Mouse (Mus musculus) ES-Bruce4 (cell line): ENCODE measurements at regions not wholly inside any gene's neighbourhood (a gene's known extent, or its start where the extent isn't known, plus 50 kb on each side); places are given as distances from the start of the nearest gene placed in this dataset.

ENCODE experiments used
- H3K27ac ChIP-seq: 2 replicates; pipeline ENCODE4 v1.5.1; 2012; ENCODE audit warnings: low read length, inconsistent platforms; ENCODE audit not compliant: insufficient read depth
- H3K27me3 ChIP-seq: 2 replicates; pipeline ENCODE4 v1.6.1; 2012; ENCODE audit warnings: mild to moderate bottlenecking, low read length, inconsistent platforms; ENCODE audit not compliant: control insufficient read depth, poor library complexity, insufficient read depth, severe bottlenecking
- H3K36me3 ChIP-seq: 2 replicates; pipeline ENCODE4 v1.6.1; 2012; ENCODE audit warnings: inconsistent platforms, mild to moderate bottlenecking, low read length, moderate library complexity; ENCODE audit not compliant: control insufficient read depth, poor library complexity, insufficient read depth, severe bottlenecking
- H3K4me1 ChIP-seq: one replicate; pipeline ENCODE4 v1.8.1; 2011; ENCODE audit warnings: low read length; ENCODE audit not compliant: control insufficient read depth, insufficient read depth
- H3K4me3 ChIP-seq: 2 replicates; pipeline ENCODE4 v1.5.1; 2011; ENCODE audit warnings: low read depth, mild to moderate bottlenecking, low read length
- H3K9ac ChIP-seq: 2 replicates; pipeline ENCODE4 v1.6.1; 2012; ENCODE audit warnings: low read depth, mild to moderate bottlenecking, inconsistent platforms; ENCODE audit not compliant: poor library complexity, severe bottlenecking
- H3K9me3 ChIP-seq: replicated peaks from 2 replicates; pipeline ENCODE4 v1.6.1; 2012; ENCODE audit warnings: mild to moderate bottlenecking, low read length, inconsistent platforms; ENCODE audit not compliant: control insufficient read depth, poor library complexity, insufficient read depth, severe bottlenecking
- CTCF ChIP-seq: IDR thresholded peaks from one replicate; pipeline ENCODE4 v1.8.1; 2011; ENCODE audit warnings: low read depth, low read length
- EP300 ChIP-seq: IDR thresholded peaks from 2 replicates; pipeline ENCODE4 v1.6.1; 2011; ENCODE audit warnings: low read depth, low read length; ENCODE audit not compliant: insufficient read depth
- POLR2A ChIP-seq: IDR thresholded peaks from one replicate; pipeline ENCODE4 v1.8.1; 2011; ENCODE audit warnings: low read length; ENCODE audit not compliant: insufficient read depth

DNA sequence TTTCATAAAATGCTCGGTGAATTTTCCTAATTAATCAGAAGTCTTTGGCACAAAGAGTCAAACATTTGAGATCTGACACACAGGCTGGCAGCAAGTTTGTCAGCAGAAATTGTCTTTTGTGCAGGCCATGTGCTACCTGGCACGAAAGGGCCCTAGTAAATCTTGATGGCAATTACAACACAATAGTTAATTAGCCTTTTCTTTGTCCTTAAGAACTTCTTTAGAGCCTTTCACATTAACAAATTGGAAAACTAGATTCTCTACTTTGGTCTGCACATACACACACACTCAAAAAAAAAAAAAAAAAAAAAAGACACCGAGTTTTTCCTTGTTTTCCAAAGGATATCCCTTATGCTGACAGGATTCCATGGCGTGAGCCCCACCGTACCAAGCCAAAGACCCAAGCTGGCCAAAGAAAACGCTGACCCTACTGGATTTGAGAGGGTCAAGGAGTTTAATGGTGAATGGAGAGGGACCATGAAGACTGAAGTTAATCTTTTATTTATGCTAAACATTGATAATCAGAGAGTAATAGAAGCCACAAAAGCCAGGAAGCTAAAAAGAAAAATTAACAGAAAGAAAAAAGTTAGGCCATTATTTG, 113.2 kb upstream of the Tll1 start:
- H3K27ac ChIP-seq, result no peak overlapping the region
- no peaks in the 10 kb centered on the region for H3K4me1 ChIP-seq
- no peaks in the 10 kb centered on the region for H3K27me3 ChIP-seq
- TF ChIP-seq POLR2A (no peak), CTCF (no peak), EP300 (no peak)
- no peaks in the 10 kb centered on the region for H3K36me3 ChIP-seq
- H3K9ac ChIP-seq, result no peak overlapping the region
- H3K9me3 ChIP-seq, result no peaks in the 10 kb centered on the region
- no peak overlapping the region for H3K4me3 ChIP-seq

DNA sequence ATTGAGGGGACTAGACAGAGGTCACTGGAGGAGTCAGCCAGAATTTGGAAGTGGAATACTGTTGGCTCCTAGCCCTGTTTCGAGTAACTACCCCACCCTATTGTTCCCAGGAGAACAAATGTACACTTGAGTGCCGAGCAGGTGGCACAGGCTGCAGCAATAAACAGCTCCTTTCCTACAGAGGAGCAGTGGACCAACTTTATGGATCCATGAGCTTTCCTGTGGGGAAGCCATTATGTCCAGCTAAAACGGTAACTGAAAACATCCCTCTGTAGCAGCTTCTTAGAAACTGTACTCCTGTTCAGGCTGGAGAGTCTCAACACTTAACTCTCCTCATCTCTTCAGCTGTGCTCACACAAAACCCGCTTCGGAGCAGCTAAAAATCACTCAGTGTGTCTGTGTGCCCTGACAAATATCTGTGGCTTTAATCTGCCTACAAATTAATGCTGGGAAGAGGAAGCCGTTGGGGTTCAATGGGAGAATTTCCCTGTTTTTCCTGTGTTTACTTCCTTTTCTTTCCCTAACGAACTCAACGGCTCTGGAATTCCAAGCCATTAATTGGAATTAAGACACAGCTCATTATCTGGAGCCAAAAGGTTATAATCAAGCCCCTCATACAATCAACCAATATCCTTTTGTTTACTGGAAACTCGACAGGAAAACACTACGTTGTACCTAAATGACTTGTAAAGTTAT, 112.6 kb upstream of the Tll1 start:
- H3K4me1 ChIP-seq, result no peaks in the 10 kb centered on the region
- no peaks in the 10 kb centered on the region for H3K9me3 ChIP-seq
- H3K27ac ChIP-seq, result no peak overlapping the region
- no peak overlapping the region for H3K4me3 ChIP-seq
- H3K27me3 ChIP-seq, result no peaks in the 10 kb centered on the region
- H3K36me3 ChIP-seq, result no peaks in the 10 kb centered on the region
- TF ChIP-seq CTCF, result no peak
- no peak for TF ChIP-seq EP300
- no peak for TF ChIP-seq POLR2A
- H3K9ac ChIP-seq, result no peak overlapping the region

DNA sequence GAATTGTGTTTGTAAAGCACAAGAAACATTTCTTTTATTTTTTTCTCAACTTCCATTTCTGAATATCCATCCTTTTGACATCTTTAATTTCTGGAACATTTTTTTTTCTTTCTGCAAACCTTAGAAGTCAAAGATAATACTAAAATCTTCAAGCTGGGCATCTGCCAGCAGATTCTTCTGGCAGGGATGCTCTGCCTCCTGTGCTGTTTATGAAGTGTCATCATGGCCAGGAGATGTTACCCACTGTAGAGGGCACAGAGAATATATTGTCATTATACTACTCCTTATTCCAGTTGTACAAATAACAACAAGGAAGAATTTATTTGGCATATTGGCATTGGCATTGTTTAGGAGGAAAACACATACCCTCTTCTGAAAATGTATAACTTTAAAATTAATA, 111.7 kb upstream of the Tll1 start:
- no peaks in the 10 kb centered on the region for H3K9me3 ChIP-seq
- H3K36me3 ChIP-seq, result no peaks in the 10 kb centered on the region
- TF ChIP-seq EP300, result no peak
- TF ChIP-seq CTCF, result no peak
- TF ChIP-seq POLR2A, result no peak
- no peak overlapping the region for H3K9ac ChIP-seq
- H3K27ac ChIP-seq, result no peak overlapping the region
- H3K27me3 ChIP-seq, result no peaks in the 10 kb centered on the region
- no peaks in the 10 kb centered on the region for H3K4me1 ChIP-seq
- H3K4me3 ChIP-seq, result no peak overlapping the region

DNA sequence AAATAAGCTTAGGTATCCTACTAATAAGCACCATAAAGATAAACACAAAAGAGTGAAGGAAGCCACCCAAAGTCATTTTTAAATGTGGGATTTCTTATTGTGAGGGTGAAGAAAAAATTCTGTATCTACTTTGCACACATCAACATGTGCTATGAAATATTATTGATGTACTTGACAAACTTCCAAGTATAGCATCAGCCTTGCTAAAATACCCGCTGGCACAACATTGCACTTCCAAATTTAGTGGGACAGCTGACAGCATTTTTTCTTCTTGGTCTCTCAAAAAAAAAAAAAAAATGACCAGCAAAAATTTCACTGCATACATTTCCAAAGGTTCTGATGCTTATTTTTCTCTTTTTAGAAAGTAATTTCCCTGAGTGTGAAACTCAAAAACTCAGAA, 101.9 kb upstream of the Tll1 start:
- Histone ChIP-seq H3K9ac (no peak overlapping the region), H3K36me3 (no peaks in the 10 kb centered on the region), H3K27me3 (no peaks in the 10 kb centered on the region), H3K9me3 (no peaks in the 10 kb centered on the region), H3K4me1 (no peaks in the 10 kb centered on the region), H3K4me3 (no peak overlapping the region), H3K27ac (no peak overlapping the region)
- no peak for TF ChIP-seq EP300

DNA sequence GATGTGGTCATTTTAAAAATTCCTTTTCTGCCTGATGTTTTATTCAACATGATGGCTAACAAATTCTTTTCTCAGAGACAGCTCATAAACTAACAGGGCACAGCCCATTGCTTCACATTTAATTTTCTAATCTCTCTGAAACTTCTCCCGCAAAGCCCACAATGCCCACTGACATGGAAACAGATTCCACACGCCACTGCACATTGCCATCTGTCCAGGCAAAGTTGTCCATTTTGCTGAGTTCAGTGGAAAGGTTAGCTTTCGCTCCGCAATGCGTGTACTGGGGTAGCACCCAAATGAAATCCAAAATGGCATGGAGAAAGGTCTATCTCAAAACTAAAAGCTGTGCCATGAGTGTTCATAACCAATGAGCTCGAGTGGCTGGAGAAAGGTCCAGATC, 76.7 kb upstream of the Tll1 start:
- TF ChIP-seq POLR2A (no peak), EP300 (no peak), CTCF (no peak)
- Histone ChIP-seq H3K27ac (no peak overlapping the region), H3K9me3 (no peaks in the 10 kb centered on the region), H3K4me1 (no peaks in the 10 kb centered on the region), H3K27me3 (no peaks in the 10 kb centered on the region), H3K9ac (no peak overlapping the region), H3K4me3 (no peak overlapping the region), H3K36me3 (no peaks in the 10 kb centered on the region)

DNA sequence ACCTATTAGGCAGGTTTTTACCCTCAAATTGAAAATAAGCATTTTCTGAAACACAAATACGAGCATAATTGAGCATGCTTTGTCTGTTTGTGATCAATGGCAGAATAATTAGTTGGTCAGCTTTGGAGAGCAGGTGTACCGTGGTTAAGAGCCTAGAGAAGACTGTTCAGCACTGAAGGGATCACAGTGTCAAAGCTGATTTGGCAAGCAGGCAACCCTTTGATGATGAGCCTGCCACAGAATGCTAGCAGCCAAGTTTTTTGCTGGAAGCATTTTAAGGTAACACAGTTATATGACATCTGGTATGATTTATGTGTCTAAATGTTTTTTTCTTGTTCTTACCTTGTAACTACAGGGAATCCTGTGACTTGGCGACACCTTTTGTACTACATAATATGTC, 75.5 kb upstream of the Tll1 start:
- no peaks in the 10 kb centered on the region for H3K27me3 ChIP-seq
- no peak for TF ChIP-seq POLR2A
- no peak for TF ChIP-seq CTCF
- no peak for TF ChIP-seq EP300
- no peaks in the 10 kb centered on the region for H3K36me3 ChIP-seq
- H3K9me3 ChIP-seq, result no peaks in the 10 kb centered on the region
- no peak overlapping the region for H3K27ac ChIP-seq
- no peaks in the 10 kb centered on the region for H3K4me1 ChIP-seq
- no peak overlapping the region for H3K9ac ChIP-seq
- no peak overlapping the region for H3K4me3 ChIP-seq
